Mouse (Mus musculus) heart, embryonic 15.5 days (tissue): ENCODE measurements around the gene BC048562. TPM values are rescaled to one million over a fixed set of nuclear protein-coding genes. Genes with fewer than 3 reads are reported as not detected.

ENCODE experiments used
- ATAC-seq: fragments of 200-750 bp; cut with Nextera tagmentation; replicated peaks from 2 replicates; pipeline ENCODE4 v1.8.0; 2017; ENCODE audit warnings: low read depth, moderate TSS enrichment; ENCODE audit not compliant: insufficient number of reproducible peaks, insufficient read depth, low FRiP score
- H3K27ac ChIP-seq: fragments of 300-500 bp; sonication (generic); 2 replicates; pipeline ENCODE4 v1.5.1; 2015; ENCODE audit warnings: mild to moderate bottlenecking, inconsistent platforms
- H3K27me3 ChIP-seq: fragments of 300-500 bp; sonication (generic); 2 replicates; pipeline ENCODE4 v1.6.1; 2015; ENCODE audit warnings: inconsistent platforms
- H3K36me3 ChIP-seq: fragments of 300-500 bp; sonication (generic); 2 replicates; pipeline ENCODE4 v1.6.1; 2015; ENCODE audit warnings: mild to moderate bottlenecking, inconsistent platforms
- H3K4me1 ChIP-seq: fragments of 300-500 bp; sonication (generic); replicated peaks from 2 replicates; pipeline ENCODE4 v1.6.1; 2015; ENCODE audit warnings: inconsistent platforms
- H3K4me2 ChIP-seq: fragments of 300-500 bp; sonication (generic); 2 replicates; pipeline ENCODE4 v1.6.1; 2015; ENCODE audit warnings: inconsistent platforms, mild to moderate bottlenecking, moderate library complexity
- H3K4me3 ChIP-seq: fragments of 300-500 bp; sonication (generic); 2 replicates; pipeline ENCODE4 v1.5.1; 2015; ENCODE audit warnings: mild to moderate bottlenecking, inconsistent platforms
- H3K9ac ChIP-seq: fragments of 300-500 bp; sonication (generic); 2 replicates; pipeline ENCODE4 v1.6.1; 2015; ENCODE audit warnings: mild to moderate bottlenecking, inconsistent platforms
- H3K9me3 ChIP-seq: fragments of 300-500 bp; sonication (generic); replicated peaks from 2 replicates; pipeline ENCODE4 v1.6.1; 2016; ENCODE audit warnings: inconsistent platforms
- WGBS: fragments of 180-500 bp; shearing (Covaris S2); methylation state at CpG from one replicate; pipeline ENCODE4 v1.1.7; 2015; ENCODE audit warnings: mixed read lengths; 5-methylcytosine and 5-hydroxymethylcytosine counted together
- polyA plus RNA-seq: library from polyadenylated mRNA; unstranded; fragments of >200 nt; fragmentation: Nextera tagmentation; extraction: Ambion mirVana; gene quantifications from 2 replicates; pipeline ENCODE4 v1.2.1, GENCODE M21; 2015

The BC048562 gene
- polyA plus RNA-seq, 1 experiment from 2014 or later: not detected

- 37% methylated on average over 6 of the region's 6 CpGs for WGBS
- no peaks in the 10 kb centered on the region for H3K27me3 ChIP-seq
- H3K9ac ChIP-seq: peak overlapping the region; percentile 74
- peaks cover 14% of the 10 kb centered on the region for H3K36me3 ChIP-seq
- H3K4me2 ChIP-seq: peak overlapping the region; percentile 94
- peak overlapping the region; percentile 70 for H3K4me3 ChIP-seq
- peaks cover 47% of the 10 kb centered on the region for H3K4me1 ChIP-seq
- no peak for ATAC-seq
- no peaks in the 10 kb centered on the region for H3K9me3 ChIP-seq
- H3K27ac ChIP-seq: peak overlapping the region; percentile 94
Measured at GRCm38 (mm10) chr9:108451519-108452160, 15.4 kb downstream of the BC048562 start.

GRCm38 (mm10) chr9:108452291-108452906, 16.1 kb downstream of the BC048562 start:
- H3K36me3 ChIP-seq: peaks cover 13% of the 10 kb centered on the region
- peaks cover 47% of the 10 kb centered on the region for H3K4me1 ChIP-seq
- H3K27ac ChIP-seq: peak overlapping the region; percentile 94
- H3K27me3 ChIP-seq: no peaks in the 10 kb centered on the region
- peak overlapping the region; percentile 74 for H3K9ac ChIP-seq
- H3K4me3 ChIP-seq: peak overlapping the region; percentile 70
- H3K9me3 ChIP-seq: no peaks in the 10 kb centered on the region
- WGBS: 0% methylated on average over 40 of the region's 40 CpGs
- peak; percentile 76 for ATAC-seq
- H3K4me2 ChIP-seq: peak overlapping the region; percentile 94

- WGBS: 33% methylated on average over 6 of the region's 6 CpGs
- Histone ChIP-seq H3K9ac (peak overlapping the region; percentile 74), H3K4me3 (peak overlapping the region; percentile 70), H3K9me3 (no peaks in the 10 kb centered on the region), H3K4me2 (peak overlapping the region; percentile 94), H3K36me3 (peaks cover 8% of the 10 kb centered on the region), H3K27me3 (no peaks in the 10 kb centered on the region), H3K4me1 (peaks cover 47% of the 10 kb centered on the region), H3K27ac (peak overlapping the region; percentile 94)
- no peak for ATAC-seq
Measured at GRCm38 (mm10) chr9:108452911-108453310, 16.6 kb downstream of the BC048562 start.

- H3K4me1 ChIP-seq: peaks cover 47% of the 10 kb centered on the region
- peak overlapping the region; percentile 94 for H3K27ac ChIP-seq
Measured at GRCm38 (mm10) chr9:108453458-108453857, 17.2 kb downstream of the BC048562 start.

GRCm38 (mm10) chr9:108454429-108454828, 18.1 kb downstream of the BC048562 start:
- ATAC-seq: no peak
- Histone ChIP-seq H3K9me3 (no peaks in the 10 kb centered on the region), H3K4me1 (peaks cover 37% of the 10 kb centered on the region), H3K4me3 (no peak overlapping the region), H3K36me3 (no peaks in the 10 kb centered on the region), H3K27me3 (no peaks in the 10 kb centered on the region), H3K27ac (no peak overlapping the region), H3K4me2 (no peak overlapping the region), H3K9ac (no peak overlapping the region)
- WGBS: 82% methylated on average over 6 of the region's 6 CpGs

More at GRCm38 (mm10) chr9:108453458-108453857, 17.2 kb downstream of the BC048562 start:
- Histone ChIP-seq H3K4me3 (no peak overlapping the region), H3K9ac (0 out of 2 replicates have a peak overlapping the region, but pooled peaks have one; percentile 30), H3K9me3 (no peaks in the 10 kb centered on the region), H3K36me3 (peaks cover 3% of the 10 kb centered on the region; the same call in 1 of the 2 replicates), H3K4me2 (peak overlapping the region; percentile 94), H3K27me3 (no peaks in the 10 kb centered on the region)
- no peak for ATAC-seq
- 63% methylated on average over 4 of the region's 4 CpGs for WGBS

GRCm38 (mm10) chr9:108455747-108456571, 19.7 kb downstream of the BC048562 start:
- WGBS: 66% methylated on average over 12 of the region's 12 CpGs
- Histone ChIP-seq H3K4me2 (no peak overlapping the region), H3K4me1 (peaks cover 27% of the 10 kb centered on the region), H3K9ac (no peak overlapping the region), H3K27ac (no peak overlapping the region), H3K4me3 (no peak overlapping the region), H3K36me3 (no peaks in the 10 kb centered on the region), H3K27me3 (no peaks in the 10 kb centered on the region), H3K9me3 (no peaks in the 10 kb centered on the region)
- ATAC-seq: no peak

- Histone ChIP-seq H3K27me3 (no peaks in the 10 kb centered on the region), H3K4me1 (peaks cover 26% of the 10 kb centered on the region), H3K4me2 (no peak overlapping the region), H3K9me3 (no peaks in the 10 kb centered on the region), H3K27ac (no peak overlapping the region), H3K4me3 (no peak overlapping the region), H3K9ac (no peak overlapping the region), H3K36me3 (no peaks in the 10 kb centered on the region)
- 82% methylated on average over 10 of the region's 10 CpGs for WGBS
- ATAC-seq: no peak
Measured at GRCm38 (mm10) chr9:108456953-108457352, 20.7 kb downstream of the BC048562 start.

- Histone ChIP-seq H3K4me3 (peak overlapping the region; percentile 87), H3K36me3 (peaks cover 19% of the 10 kb centered on the region), H3K27ac (peak overlapping the region; percentile 93), H3K9me3 (no peaks in the 10 kb centered on the region), H3K4me2 (peak overlapping the region; percentile 76), H3K4me1 (peaks cover 21% of the 10 kb centered on the region), H3K9ac (no peak overlapping the region), H3K27me3 (no peaks in the 10 kb centered on the region)
- no peak for ATAC-seq
- WGBS: 74% methylated on average over 1 of the region's 1 CpGs
Measured at GRCm38 (mm10) chr9:108459939-108460318, 23.6 kb downstream of the BC048562 start.

GRCm38 (mm10) chr9:108460319-108461178, 24.3 kb downstream of the BC048562 start, which contains the start of gene Ccdc71:
Ccdc71 (plus strand) TSS chr9:108460527.
- Histone ChIP-seq H3K27ac (peak within 1 kb of the TSS; percentile 93), H3K36me3 (peaks cover 25% of the 10 kb centered on the region), H3K4me3 (peak within 1 kb of the TSS; percentile 87), H3K9me3 (no peaks in the 10 kb centered on the region), H3K4me2 (peak within 1 kb of the TSS; percentile 76), H3K4me1 (peaks cover 21% of the 10 kb centered on the region), H3K9ac (peak within 1 kb of the TSS; percentile 94), H3K27me3 (no peaks in the 10 kb centered on the region)
- under 1% methylated on average over 52 of the region's 52 CpGs for WGBS
- ATAC-seq: peak; percentile 83

GRCm38 (mm10) chr9:108461181-108461631, 24.9 kb downstream of the BC048562 start, which contains the start of gene Klhdc8b:
Klhdc8b (minus strand) TSS chr9:108461581.
- no peak for ATAC-seq
- H3K4me2 ChIP-seq: peak within 1 kb of the TSS; percentile 76
- no peaks in the 10 kb centered on the region for H3K9me3 ChIP-seq
- peak within 1 kb of the TSS; percentile 93 for H3K27ac ChIP-seq
- peaks cover 32% of the 10 kb centered on the region for H3K36me3 ChIP-seq
- H3K4me1 ChIP-seq: peaks cover 21% of the 10 kb centered on the region
- 21% methylated on average over 11 of the region's 11 CpGs for WGBS
- peak within 1 kb of the TSS; percentile 87 for H3K4me3 ChIP-seq
- H3K27me3 ChIP-seq: no peaks in the 10 kb centered on the region
- peak within 1 kb of the TSS; percentile 94 for H3K9ac ChIP-seq
